Mouse (Mus musculus): ENCODE measurements around the gene Stim2. TPM values are rescaled to one million over a fixed set of nuclear protein-coding genes. Genes with fewer than 3 reads are reported as not detected.

Stim2 gene
- total and polyA plus RNA-seq, 3 experiments, result 16.8 to 21.5 (median 18.2) TPM

DNA sequence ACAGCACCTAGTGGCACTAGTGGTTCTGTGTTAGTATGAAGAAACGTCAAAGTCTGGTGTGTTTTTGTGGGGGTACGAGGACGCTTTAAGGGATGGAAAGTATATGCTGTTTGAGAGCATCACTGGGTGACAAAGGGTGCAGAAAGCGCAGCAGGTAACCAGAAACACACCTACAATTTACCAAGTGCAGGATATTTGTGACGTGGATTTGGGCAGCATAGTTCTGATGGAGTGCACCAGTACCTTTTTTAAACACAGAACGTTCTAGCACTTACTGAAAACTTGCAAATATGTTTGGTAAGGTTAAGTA is 1.1 kb downstream of the Stim2 start:
- peak overlapping the region; percentile 35 for H3K4me2 ChIP-seq (ENCODE audit: insufficient read depth, low read depth, poor library complexity, severe bottlenecking)
- dilution Hi-C loops (cut with MboI; ENCODE audit: extremely low pct_ligation_motif_present, extremely low pct_unique_long_range_greater_than_20kb, low sequenced_read_pairs) (no loop called here), in situ Hi-C loops (cut with MboI; ENCODE audit: low pct_ligation_motif_present, low pct_unique_long_range_greater_than_20kb, low sequenced_read_pairs) (loop anchor here (5.0 kb wide), 1 partner anchor 103 kb away; no protein-coding TSS in a partner anchor)
- no peaks in the 10 kb centered on the region for H3K9me3 ChIP-seq (replicated peaks; ENCODE audit: low read length)
- H3K79me2 ChIP-seq (replicated peaks; ENCODE audit: control insufficient read depth, extremely low read depth, insufficient read depth, poor library complexity, severe bottlenecking), result peaks cover 13% of the 10 kb centered on the region; the same call in 1 of the 2 replicates
- no peak overlapping the region for H3K27ac ChIP-seq (ENCODE audit: insufficient read depth, low read depth)
- TF ChIP-seq KAT2A (IDR thresholded peaks at IDR 0.05; ENCODE audit: insufficient replicate concordance, low read length) (no peak), MEF2A (IDR thresholded peaks at IDR 0.05; ENCODE audit: borderline replicate concordance, low read depth, low read length) (no peak), MAX (IDR thresholded peaks at IDR 0.05; ENCODE audit: low read length) (no peak), PAX5 (IDR thresholded peaks at IDR 0.05; ENCODE audit: low read length) (no peak), ZNF384 (IDR thresholded peaks at IDR 0.05; ENCODE audit: low read depth, low read length) (no peak), SMC3 (IDR thresholded peaks at IDR 0.05; ENCODE audit: low read depth, low read length) (no peak), CHD1 (IDR thresholded peaks at IDR 0.05; ENCODE audit: low read depth, low read length) (no peak), RCOR1 (conservative IDR thresholded peaks at IDR 0.05; ENCODE audit: low read depth, low read length) (no peak), MAZ (IDR thresholded peaks at IDR 0.05; ENCODE audit: low read depth, low read length) (no peak), IRF4 (IDR thresholded peaks at IDR 0.05; ENCODE audit: low read depth, low read length) (no peak), USF2 (conservative IDR thresholded peaks at IDR 0.05; ENCODE audit: low read depth, low read length) (no peak), HCFC1 (IDR thresholded peaks at IDR 0.05; ENCODE audit: low read depth, low read length) (no peak), UBTF (IDR thresholded peaks at IDR 0.05; ENCODE audit: low read depth, low read length) (no peak), ZMIZ1 (IDR thresholded peaks at IDR 0.05; ENCODE audit: low read depth, low read length) (no peak), RAD21 (IDR thresholded peaks at IDR 0.05; ENCODE audit: low read depth, low read length) (no peak; the same call in 1 of the 2 replicates), EP300 (IDR thresholded peaks at IDR 0.05; ENCODE audit: low read length) (no peak), NELFE (IDR thresholded peaks at IDR 0.05; ENCODE audit: low read depth, low read length) (no peak), USF1 (IDR thresholded peaks at IDR 0.05; ENCODE audit: low read depth, low read length) (no peak)
- peak overlapping the region; percentile 74 for H3K9ac ChIP-seq (ENCODE audit: insufficient read depth, low read depth)
- peak overlapping the region; percentile 81 to 90 (median 89) for H3K4me3 ChIP-seq (replicated peaks in 1 of 3; ENCODE audit: low read depth in 2 of 3, low read length in 2 of 3, poor library complexity in 1 of 3)
- DNase-seq (ENCODE audit: extremely low read depth), result no peak
- peaks cover 9 to 40% of the 10 kb centered on the region in 2 experiments for H3K4me1 ChIP-seq (ENCODE audit: control insufficient read depth in 1 of 2, insufficient read depth in 2 of 2)
- no peaks in the 10 kb centered on the region for H3K36me3 ChIP-seq (replicated peaks in 1 of 2; ENCODE audit: control insufficient read depth in 1 of 2, insufficient read depth in 1 of 2, low read length in 1 of 2)
- no peaks in the 10 kb centered on the region for H3K27me3 ChIP-seq (replicated peaks)

DNA sequence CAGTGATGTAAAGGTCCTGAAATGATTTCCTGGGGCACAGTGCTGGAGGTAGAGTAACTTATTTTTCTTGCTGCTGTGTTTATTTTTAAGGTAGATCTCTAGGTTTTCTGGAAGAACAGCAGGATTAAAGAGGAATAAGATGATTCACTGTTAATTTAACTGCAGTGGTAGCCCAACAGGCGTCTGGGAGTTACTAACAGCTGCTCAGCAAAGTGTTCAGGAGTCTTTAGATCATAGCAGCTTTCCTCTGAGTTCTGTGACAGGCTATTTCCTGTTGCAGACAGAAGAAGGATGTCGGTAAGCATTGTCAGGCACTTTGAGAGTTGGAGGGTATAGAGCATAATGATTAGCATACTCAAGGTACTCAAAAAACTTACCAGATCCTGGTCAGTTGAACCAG is 1.5 kb downstream of the Stim2 start:
- in situ Hi-C loops (cut with MboI; ENCODE audit: low pct_ligation_motif_present, low pct_unique_long_range_greater_than_20kb, low sequenced_read_pairs) (loop anchor here (5.0 kb wide), 1 partner anchor 102 kb away; no protein-coding TSS in a partner anchor), dilution Hi-C loops (cut with MboI; ENCODE audit: extremely low pct_ligation_motif_present, extremely low pct_unique_long_range_greater_than_20kb, low sequenced_read_pairs) (no loop called here)
- Histone ChIP-seq H3K9ac (ENCODE audit: insufficient read depth, low read depth) (peak overlapping the region; percentile 74), H3K4me3 (replicated peaks in 1 of 3; ENCODE audit: low read depth in 2 of 3, low read length in 2 of 3, poor library complexity in 1 of 3) (peak overlapping the region; percentile 81 to 90 (median 89)), H3K79me2 (replicated peaks; ENCODE audit: control insufficient read depth, extremely low read depth, insufficient read depth, poor library complexity, severe bottlenecking) (peaks cover 13% of the 10 kb centered on the region; the same call in 1 of the 2 replicates), H3K4me2 (ENCODE audit: insufficient read depth, low read depth, poor library complexity, severe bottlenecking) (peak overlapping the region; percentile 35), H3K4me1 (ENCODE audit: control insufficient read depth in 1 of 2, insufficient read depth in 2 of 2) (peaks cover 9 to 36% of the 10 kb centered on the region in 2 experiments), H3K9me3 (replicated peaks; ENCODE audit: low read length) (no peaks in the 10 kb centered on the region), H3K27me3 (replicated peaks) (no peaks in the 10 kb centered on the region), H3K27ac (ENCODE audit: insufficient read depth, low read depth) (no peak overlapping the region), H3K36me3 (replicated peaks in 1 of 2; ENCODE audit: control insufficient read depth in 1 of 2, insufficient read depth in 1 of 2, low read length in 1 of 2) (no peaks in the 10 kb centered on the region)
- TF ChIP-seq E2F4 (IDR thresholded peaks at IDR 0.05; ENCODE audit: insufficient replicate concordance, low read depth, low read length), result no peak
- TF ChIP-seq SMC3 (IDR thresholded peaks at IDR 0.05; ENCODE audit: low read depth, low read length), result no peak
- TF ChIP-seq MYC (IDR thresholded peaks at IDR 0.05; ENCODE audit: low read depth, low read length), result no peak
- TF ChIP-seq ETS1 (conservative IDR thresholded peaks at IDR 0.05; ENCODE audit: low read depth, low read length), result no peak
- no peak for TF ChIP-seq CHD2 (IDR thresholded peaks at IDR 0.05; ENCODE audit: low read length)
- DNase-seq (ENCODE audit: extremely low read depth), result no peak

Measured in CH12.LX (cell line).